Mouse (Mus musculus) kidney, postnatal 0 days (tissue): ENCODE results near the gene Smarcb1. TPM values are rescaled to one million over a fixed set of nuclear protein-coding genes. Genes with fewer than 3 reads are reported as not detected.

ENCODE experiments used
- ATAC-seq: fragments of 200-750 bp; cut with Nextera tagmentation; replicated peaks from 2 replicates; pipeline ENCODE4 v1.8.0; 2017; ENCODE audit warnings: low read depth, moderate number of reproducible peaks, moderate TSS enrichment, moderate library complexity; ENCODE audit not compliant: low FRiP score
- DNase-seq: peaks from one replicate; pipeline ENCODE4 v3.0.0-alpha.2; 2016; ENCODE audit warnings: low spot score
- H3K27ac ChIP-seq: fragments of 300-500 bp; sonication (generic); 2 replicates; pipeline ENCODE4 v1.5.1; 2014; ENCODE audit warnings: mild to moderate bottlenecking
- H3K27me3 ChIP-seq: fragments of 300-500 bp; sonication (generic); 2 replicates; pipeline ENCODE4 v1.6.1; 2014; ENCODE audit warnings: low read length, mixed read lengths; ENCODE audit not compliant: insufficient read depth
- H3K36me3 ChIP-seq: fragments of 300-500 bp; sonication (generic); 2 replicates; pipeline ENCODE4 v1.6.1; 2014; ENCODE audit warnings: low read length, mixed read lengths; ENCODE audit not compliant: insufficient read depth
- H3K4me1 ChIP-seq: fragments of 300-500 bp; sonication (generic); replicated peaks from 2 replicates; pipeline ENCODE4 v1.6.1; 2014; ENCODE audit warnings: antibody characterized with exemption, low read length, mixed read lengths; ENCODE audit not compliant: insufficient read depth
- H3K4me2 ChIP-seq: fragments of 300-500 bp; sonication (generic); 2 replicates; pipeline ENCODE4 v1.6.1; 2014; ENCODE audit warnings: mild to moderate bottlenecking, low read length, moderate library complexity, mixed read lengths
- H3K4me3 ChIP-seq: fragments of 300-500 bp; sonication (generic); replicated peaks from 2 replicates; pipeline ENCODE4 v1.5.1; 2014; ENCODE audit warnings: low read depth, low read length
- H3K9ac ChIP-seq: fragments of 300-500 bp; sonication (generic); 2 replicates; pipeline ENCODE4 v1.6.1; 2014; ENCODE audit warnings: low read depth, low read length
- H3K9me3 ChIP-seq: fragments of 300-500 bp; sonication (generic); replicated peaks from 2 replicates; pipeline ENCODE4 v1.6.1; 2016; ENCODE audit warnings: low read length, inconsistent platforms, mixed read lengths
- CTCF ChIP-seq: IDR thresholded peaks from 2 replicates; pipeline ENCODE4 v1.5.1; 2016; ENCODE audit warnings: antibody characterized with exemption, low read depth, mild to moderate bottlenecking, moderate library complexity
- WGBS: fragments of 180-500 bp; shearing (Covaris S2); extraction: QIAGEN DNeasy Blood & Tissue Kit; methylation state at CpG from one replicate; pipeline ENCODE4 v1.1.7; 2014; 5-methylcytosine and 5-hydroxymethylcytosine counted together
- polyA plus RNA-seq: library from polyadenylated mRNA; unstranded; fragments of >200 nt; fragmentation: Nextera tagmentation; extraction: Ambion mirVana; gene quantifications from 2 replicates; pipeline ENCODE4 v1.2.1, GENCODE M21; 2015

Gene Smarcb1
- polyA plus RNA-seq, 1 experiment from 2014 or later, result 149 TPM

GRCm38 (mm10) chr10:75883232-75883552 is 38.2 kb downstream of the Smarcb1 start:
- Histone ChIP-seq H3K9me3 (no peaks in the 10 kb centered on the region), H3K36me3 (no peaks in the 10 kb centered on the region), H3K27ac (peak overlapping the region; percentile 19), H3K4me2 (peak overlapping the region; percentile 2; the same call in 1 of the 2 replicates), H3K4me1 (0 out of 2 replicates have a peak, but pooled peaks cover 4% of the 10 kb centered on the region), H3K9ac (no peak overlapping the region), H3K27me3 (no peaks in the 10 kb centered on the region), H3K4me3 (no peak overlapping the region)
- DNase-seq (peak; percentile 89), ATAC-seq (peak; percentile 73; the same call in 1 of the 2 replicates)
- WGBS, result under 1% methylated on average over 10 of the region's 10 CpGs
- peak; percentile 77 for TF ChIP-seq CTCF

GRCm38 (mm10) chr10:75882433-75883231 is 38.8 kb downstream of the Smarcb1 start:
- Histone ChIP-seq H3K9ac (0 out of 2 replicates have a peak overlapping the region, but pooled peaks have one; percentile 4), H3K27ac (peak overlapping the region; percentile 62), H3K4me3 (no peak overlapping the region), H3K4me1 (0 out of 2 replicates have a peak, but pooled peaks cover 4% of the 10 kb centered on the region), H3K27me3 (no peaks in the 10 kb centered on the region), H3K36me3 (no peaks in the 10 kb centered on the region), H3K9me3 (no peaks in the 10 kb centered on the region), H3K4me2 (peak overlapping the region; percentile 8; the same call in 1 of the 2 replicates)
- WGBS, result 7% methylated on average over 15 of the region's 15 CpGs
- TF ChIP-seq CTCF, result no peak
- peak; percentile 74 for DNase-seq
- ATAC-seq, result peak; percentile 84

- peak overlapping the region; percentile 62 for H3K27ac ChIP-seq
- H3K9ac ChIP-seq, result 0 out of 2 replicates have a peak overlapping the region, but pooled peaks have one; percentile 4
- 0 out of 2 replicates have a peak overlapping the region, but pooled peaks have one; percentile 8 for H3K4me2 ChIP-seq
- H3K4me3 ChIP-seq, result no peak overlapping the region
- no peaks in the 10 kb centered on the region for H3K9me3 ChIP-seq
- no peak for TF ChIP-seq CTCF
- H3K27me3 ChIP-seq, result no peaks in the 10 kb centered on the region
- no peaks in the 10 kb centered on the region for H3K36me3 ChIP-seq
- WGBS, result 17% methylated on average over 20 of the region's 20 CpGs
- no peak for DNase-seq
- ATAC-seq, result peak; percentile 78
- H3K4me1 ChIP-seq, result 0 out of 2 replicates have a peak, but pooled peaks cover 4% of the 10 kb centered on the region
Measured at GRCm38 (mm10) chr10:75881578-75882432, 39.6 kb downstream of the Smarcb1 start.

GRCm38 (mm10) chr10:75880771-75881577 is 40.4 kb downstream of the Smarcb1 start:
- no peak for TF ChIP-seq CTCF
- 0 out of 2 replicates have a peak, but pooled peaks cover 4% of the 10 kb centered on the region for H3K4me1 ChIP-seq
- no peaks in the 10 kb centered on the region for H3K36me3 ChIP-seq
- 50% methylated on average over 6 of the region's 6 CpGs for WGBS
- H3K4me2 ChIP-seq, result no peak overlapping the region
- ATAC-seq, result no peak
- H3K27me3 ChIP-seq, result no peaks in the 10 kb centered on the region
- no peak overlapping the region for H3K9ac ChIP-seq
- no peaks in the 10 kb centered on the region for H3K9me3 ChIP-seq
- H3K4me3 ChIP-seq, result no peak overlapping the region
- DNase-seq, result no peak
- peak overlapping the region; percentile 62 for H3K27ac ChIP-seq

GRCm38 (mm10) chr10:75880351-75880750 is 41.1 kb downstream of the Smarcb1 start:
- WGBS, result 93% methylated on average over 10 of the region's 10 CpGs
- DNase-seq, result no peak
- ATAC-seq, result no peak
- Histone ChIP-seq H3K9me3 (no peaks in the 10 kb centered on the region), H3K4me1 (0 out of 2 replicates have a peak, but pooled peaks cover 4% of the 10 kb centered on the region), H3K36me3 (no peaks in the 10 kb centered on the region), H3K9ac (no peak overlapping the region), H3K4me3 (no peak overlapping the region), H3K4me2 (no peak overlapping the region), H3K27me3 (no peaks in the 10 kb centered on the region), H3K27ac (no peak overlapping the region)
- no peak for TF ChIP-seq CTCF
